Mouse (Mus musculus): ENCODE measurements around the gene Dtl. TPM values are rescaled to one million over a fixed set of nuclear protein-coding genes. Genes with fewer than 3 reads are reported as not detected.
A peak's percentile ranks its signal among the peaks of the same experiment; 100 is the strongest.

The Dtl gene
- polyA plus RNA-seq, 1 experiment from 2014 or later, result 75.8 TPM

DNA sequence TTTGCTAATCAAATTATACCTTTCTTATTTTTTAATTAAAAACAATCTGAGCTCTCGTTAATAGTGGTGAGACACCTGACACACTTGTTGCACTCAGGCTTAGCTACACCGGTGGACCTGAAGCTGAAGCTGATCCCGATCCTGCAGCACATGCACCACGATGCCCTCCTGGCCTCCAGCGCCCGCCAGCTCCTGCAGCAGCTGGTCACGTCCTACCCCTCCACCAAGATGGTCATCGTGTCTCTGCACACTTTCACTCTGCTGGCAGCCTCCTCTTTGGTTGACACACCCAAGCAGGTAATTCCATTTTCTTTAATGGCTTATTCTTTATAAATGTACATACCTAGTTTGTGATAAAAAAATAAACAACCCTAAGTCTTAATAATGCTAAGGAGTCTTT is 20.7 kb upstream of the Dtl start:
- Histone ChIP-seq H3K4me1 (ENCODE audit: insufficient read depth) (no peaks in the 10 kb centered on the region), H3K27ac (ENCODE audit: low read depth) (no peak overlapping the region), H3K27me3 (ENCODE audit: insufficient read depth, low read length) (no peaks in the 10 kb centered on the region), H3K4me3 (ENCODE audit: low read depth, low read length) (no peak overlapping the region), H3K9me3 (ENCODE audit: low read depth, low read length) (no peaks in the 10 kb centered on the region), H3K9ac (no peak overlapping the region), H3K36me3 (ENCODE audit: insufficient read depth) (peaks cover 67% of the 10 kb centered on the region), H3K4me2 (no peak overlapping the region)
- DNase-seq (no peak), ATAC-seq (ENCODE audit: insufficient read depth) (no peak)
- WGBS, result 91% methylated on average over 8 of the region's 8 CpGs
- TF ChIP-seq CTCF (IDR thresholded peaks at IDR 0.05; ENCODE audit: low read depth), result no peak

- Histone ChIP-seq H3K9me3 (ENCODE audit: low read depth, low read length) (no peaks in the 10 kb centered on the region), H3K27ac (ENCODE audit: low read depth) (no peak overlapping the region), H3K36me3 (ENCODE audit: insufficient read depth) (peaks cover 72% of the 10 kb centered on the region), H3K27me3 (ENCODE audit: insufficient read depth, low read length) (no peaks in the 10 kb centered on the region), H3K4me3 (ENCODE audit: low read depth, low read length) (no peak overlapping the region), H3K9ac (no peak overlapping the region), H3K4me1 (ENCODE audit: insufficient read depth) (no peaks in the 10 kb centered on the region), H3K4me2 (no peak overlapping the region)
- no peak for DNase-seq
- TF ChIP-seq CTCF (IDR thresholded peaks at IDR 0.05; ENCODE audit: low read depth), result no peak
- WGBS, result 85% methylated on average over 12 of the region's 12 CpGs
- no peak for ATAC-seq (ENCODE audit: insufficient read depth)
Observed at GRCm38 (mm10) chr1:191592016-191592720, 16.8 kb upstream of the Dtl start.

DNA sequence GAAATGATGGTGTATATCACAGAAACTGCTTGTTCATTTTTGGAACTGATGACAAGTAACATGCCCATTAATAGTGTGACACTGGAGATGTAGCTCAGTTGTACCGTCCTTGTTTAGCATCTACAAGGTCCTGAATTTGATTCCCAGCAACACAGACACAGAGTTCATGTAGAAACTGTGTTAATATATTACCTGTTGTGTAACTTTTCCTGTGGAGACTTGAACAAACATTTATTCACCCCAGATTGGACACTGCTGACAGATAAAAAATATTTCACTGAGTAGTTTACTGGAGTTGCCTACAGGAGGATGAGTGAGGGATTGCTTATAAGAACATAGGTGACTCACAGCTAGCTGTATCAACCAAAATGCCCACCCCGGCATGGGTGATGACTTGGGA is 13.4 kb upstream of the Dtl start:
- Histone ChIP-seq H3K9me3 (ENCODE audit: low read depth, low read length) (no peaks in the 10 kb centered on the region), H3K36me3 (ENCODE audit: insufficient read depth) (peaks cover 76% of the 10 kb centered on the region), H3K4me1 (ENCODE audit: insufficient read depth) (no peaks in the 10 kb centered on the region), H3K4me2 (no peak overlapping the region), H3K27ac (ENCODE audit: low read depth) (no peak overlapping the region), H3K4me3 (ENCODE audit: low read depth, low read length) (no peak overlapping the region), H3K27me3 (ENCODE audit: insufficient read depth, low read length) (no peaks in the 10 kb centered on the region), H3K9ac (no peak overlapping the region)
- TF ChIP-seq CTCF (IDR thresholded peaks at IDR 0.05; ENCODE audit: low read depth), result no peak
- ATAC-seq (ENCODE audit: insufficient read depth) (no peak), DNase-seq (no peak)
- WGBS, result 91% methylated on average over 2 of the region's 2 CpGs

DNA sequence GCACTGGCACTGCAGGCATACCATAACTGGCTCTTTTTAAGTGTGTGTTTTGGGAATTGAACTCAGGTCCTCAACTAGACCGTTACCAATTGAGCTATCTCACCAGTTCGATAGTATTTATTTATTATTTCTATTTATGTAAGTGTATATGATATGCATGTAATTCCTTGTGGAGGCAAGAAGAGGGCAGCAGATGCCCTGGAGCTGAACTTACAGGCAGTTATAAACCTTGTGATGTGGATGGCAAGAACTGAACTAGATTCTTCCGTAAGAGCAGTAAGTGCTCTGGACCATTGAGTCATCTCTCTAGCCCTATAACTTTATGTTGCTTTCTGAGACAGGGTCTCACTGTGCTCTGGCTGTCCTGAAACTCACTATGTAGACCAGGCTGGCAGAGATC is 11.7 kb upstream of the Dtl start:
- Histone ChIP-seq H3K9ac (no peak overlapping the region), H3K4me3 (ENCODE audit: low read depth, low read length) (no peak overlapping the region), H3K4me1 (ENCODE audit: insufficient read depth) (no peaks in the 10 kb centered on the region), H3K27me3 (ENCODE audit: insufficient read depth, low read length) (no peaks in the 10 kb centered on the region), H3K9me3 (ENCODE audit: low read depth, low read length) (no peaks in the 10 kb centered on the region), H3K4me2 (no peak overlapping the region), H3K36me3 (ENCODE audit: insufficient read depth) (peaks cover 81% of the 10 kb centered on the region), H3K27ac (ENCODE audit: low read depth) (no peak overlapping the region)
- 89% methylated on average over 3 of the region's 3 CpGs for WGBS
- no peak for DNase-seq
- no peak for ATAC-seq (ENCODE audit: insufficient read depth)
- TF ChIP-seq CTCF (IDR thresholded peaks at IDR 0.05; ENCODE audit: low read depth), result 0 out of 2 replicates have a peak, but pooled peaks have one; percentile 15

- H3K9ac ChIP-seq, result no peak overlapping the region
- H3K4me3 ChIP-seq (ENCODE audit: low read depth, low read length), result no peak overlapping the region
- no peak overlapping the region for H3K27ac ChIP-seq (ENCODE audit: low read depth)
- no peak for DNase-seq
- 0 out of 2 replicates have a peak, but pooled peaks have one; percentile 25 for TF ChIP-seq CTCF (IDR thresholded peaks at IDR 0.05; ENCODE audit: low read depth)
- H3K4me1 ChIP-seq (ENCODE audit: insufficient read depth), result no peaks in the 10 kb centered on the region
- WGBS, result 85% methylated on average over 2 of the region's 2 CpGs
- peaks cover 75% of the 10 kb centered on the region for H3K36me3 ChIP-seq (ENCODE audit: insufficient read depth)
- H3K9me3 ChIP-seq (ENCODE audit: low read depth, low read length), result no peaks in the 10 kb centered on the region
- no peaks in the 10 kb centered on the region for H3K27me3 ChIP-seq (ENCODE audit: insufficient read depth, low read length)
- no peak for ATAC-seq (ENCODE audit: insufficient read depth)
- H3K4me2 ChIP-seq, result no peak overlapping the region
Observed at GRCm38 (mm10) chr1:191585704-191586103, 10.4 kb upstream of the Dtl start.

- Histone ChIP-seq H3K27ac (ENCODE audit: low read depth) (no peak overlapping the region), H3K4me3 (ENCODE audit: low read depth, low read length) (no peak overlapping the region), H3K9ac (no peak overlapping the region), H3K4me2 (no peak overlapping the region), H3K36me3 (ENCODE audit: insufficient read depth) (peaks cover 69% of the 10 kb centered on the region), H3K4me1 (ENCODE audit: insufficient read depth) (no peaks in the 10 kb centered on the region), H3K27me3 (ENCODE audit: insufficient read depth, low read length) (no peaks in the 10 kb centered on the region), H3K9me3 (ENCODE audit: low read depth, low read length) (0 out of 2 replicates have a peak, but pooled peaks cover 2% of the 10 kb centered on the region)
- 86% methylated on average over 4 of the region's 4 CpGs for WGBS
- TF ChIP-seq CTCF (IDR thresholded peaks at IDR 0.05; ENCODE audit: low read depth), result peak; percentile 18; the same call in 1 of the 2 replicates
- ATAC-seq (ENCODE audit: insufficient read depth) (no peak), DNase-seq (peak; percentile 15)
Observed at GRCm38 (mm10) chr1:191584483-191584882, 9.1 kb upstream of the Dtl start.

DNA sequence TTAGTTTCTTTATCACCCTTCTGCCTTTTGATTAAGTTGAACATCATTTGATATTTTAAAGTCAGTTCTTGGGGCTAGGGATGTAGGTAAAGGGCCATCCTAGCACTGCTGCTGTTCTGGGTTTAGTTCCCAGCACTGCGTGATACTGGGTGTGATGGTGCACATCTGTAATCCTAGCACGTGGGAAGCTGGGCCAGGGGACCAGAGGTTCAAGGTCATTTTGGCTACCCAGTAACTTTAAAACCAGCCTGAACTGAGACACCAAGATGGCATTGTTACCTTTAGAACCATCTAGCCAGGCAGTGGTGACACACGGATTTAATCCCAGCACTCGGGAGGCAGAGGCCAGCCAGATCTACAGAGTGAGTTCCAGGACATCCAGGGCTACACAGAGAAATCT is 8.5 kb upstream of the Dtl start:
- no peak for TF ChIP-seq CTCF (IDR thresholded peaks at IDR 0.05; ENCODE audit: low read depth)
- no peaks in the 10 kb centered on the region for H3K27me3 ChIP-seq (ENCODE audit: insufficient read depth, low read length)
- H3K4me2 ChIP-seq, result no peak overlapping the region
- H3K36me3 ChIP-seq (ENCODE audit: insufficient read depth), result peaks cover 69% of the 10 kb centered on the region
- H3K4me1 ChIP-seq (ENCODE audit: insufficient read depth), result no peaks in the 10 kb centered on the region
- H3K4me3 ChIP-seq (ENCODE audit: low read depth, low read length), result no peak overlapping the region
- DNase-seq (no peak), ATAC-seq (ENCODE audit: insufficient read depth) (no peak)
- H3K9me3 ChIP-seq (ENCODE audit: low read depth, low read length), result 0 out of 2 replicates have a peak, but pooled peaks cover 2% of the 10 kb centered on the region
- H3K27ac ChIP-seq (ENCODE audit: low read depth), result no peak overlapping the region
- H3K9ac ChIP-seq, result no peak overlapping the region
- 90% methylated on average over 4 of the region's 4 CpGs for WGBS

All from lung, embryonic 14.5 days (tissue).